30 mouse cellular contexts compared by ENCODE assay signal in genomic region chr13:24822663-24823343, GRCm38 (mm10). TPM values are rescaled to one million over a fixed set of nuclear protein-coding genes. Genes with fewer than 3 reads are reported as not detected.
DNase-seq lines count a peak whose midpoint lies in the region; ATAC-seq and TF ChIP-seq lines count a peak whose summit lies in the region.
"Had no signal": no experiment of that assay in that cellular context is flagged by ENCODE, and none has a peak within 500 bp of the region (broad histone marks: within the 10 kb centered on the region; RNA-seq: fewer than 3 reads in every experiment).

No protein-coding gene starts in this region.

- ATAC-seq in erythroid progenitor cell, adult 5-6 weeks (replicated peaks; ENCODE audit: low FRiP score, poor library complexity, severe bottlenecking), result no peak
- ATAC-seq: forebrain, embryonic 13.5 days; midbrain, embryonic 16.5 days had no signal

- peak overlapping the region; percentile 13 for H3K27ac ChIP-seq in brown adipose tissue, adult 24 weeks (replicated peaks; ENCODE audit: low read depth, low read length)
- peak overlapping the region; percentile 92 for H3K27ac ChIP-seq in layer of hippocampus, adult 2 months
- H3K27ac ChIP-seq: forebrain, embryonic 13.5 days; hindbrain, embryonic 10.5 days; hindbrain, embryonic 15.5 days; limb, embryonic 10.5 days; limb, embryonic 15.5 days; liver, embryonic 13.5 days; midbrain, embryonic 10.5 days; stomach, embryonic 15.5 days had no signal

- peaks cover 15% of the 10 kb centered on the region; the same call in 1 of the 2 replicates for H3K4me1 ChIP-seq in brown adipose tissue, adult 24 weeks (ENCODE audit: control insufficient read depth, insufficient read depth, insufficient read length, low read length)
- H3K4me1 ChIP-seq: forebrain, embryonic 13.5 days; hindbrain, embryonic 10.5 days; hindbrain, embryonic 15.5 days; limb, embryonic 10.5 days; limb, embryonic 15.5 days; liver, embryonic 13.5 days; stomach, embryonic 15.5 days had no signal

- no peak overlapping the region for H3K4me3 ChIP-seq in brown adipose tissue, adult 24 weeks (ENCODE audit: insufficient read depth, low read depth, low read length)
- no peak overlapping the region for H3K4me3 ChIP-seq in layer of hippocampus, adult 2 months
- H3K4me3 ChIP-seq: forebrain, embryonic 13.5 days; hindbrain, embryonic 10.5 days; hindbrain, embryonic 15.5 days; limb, embryonic 10.5 days; limb, embryonic 15.5 days; liver, embryonic 13.5 days; midbrain, embryonic 10.5 days; stomach, embryonic 15.5 days had no signal

- peak; percentile 65 for DNase-seq in layer of hippocampus, adult 11-12 months (ENCODE audit: low spot score)
- no peak for DNase-seq in layer of hippocampus, adult 9-10 months (ENCODE audit: low spot score)
- peak; percentile 71 to 74 for DNase-seq in layer of hippocampus, adult 2 months (ENCODE audit: low spot score in 2 of 2)
- peak; percentile 40 for DNase-seq in telencephalon, adult 2 months (ENCODE audit: low read depth, low spot score)
- DNase-seq in T-cell, adult 2 months (ENCODE audit: low spot score), result no peak
- DNase-seq: adrenal gland, postnatal 10 days; cerebellum, adult 8-10 months; cerebellum, postnatal 25 days; gastrocnemius, postnatal 25 days; heart, postnatal 14 days; kidney, adult 18-20 months; kidney, postnatal 36 days; liver, embryonic 13.5 days; lung, adult 18-20 months; right cerebral cortex, postnatal 25 days; thymus, adult 2 months; thymus, postnatal 36 days had no signal

- no peak for TF ChIP-seq CTCF in layer of hippocampus, adult 2 months (conservative IDR thresholded peaks at IDR 0.05)

RNA-seq across cellular contexts. Expression of gene Acot13, which starts 8.5 kb away (rescaled TPM):
- 452 and 487 TPM in 2 replicates for polyA plus RNA-seq in brown adipose tissue, adult 24 weeks (2012; ENCODE audit: insufficient read depth, insufficient read length, missing spikeins)
- 100 to 1,000 TPM; 103 TPM for total RNA-seq in layer of hippocampus, adult 2 months (2021)
- 18.0 and 24.1 TPM in 2 replicates for total RNA-seq in erythroid progenitor cell, adult 5-6 weeks (2015; ENCODE audit: low replicate concordance)
- 22.7 and 26.2 TPM in 2 replicates for total RNA-seq in erythroid progenitor cell, adult 5-6 weeks (2017; ENCODE audit: low replicate concordance)

RNA-seq across cellular contexts. Expression of gene Tdp2, which starts 8.7 kb away (rescaled TPM):
- 16.2 and 19.9 TPM in 2 replicates for polyA plus RNA-seq in brown adipose tissue, adult 24 weeks (2012; ENCODE audit: insufficient read depth, insufficient read length, missing spikeins)
- total RNA-seq in layer of hippocampus, adult 2 months (2021), result 10 to 100 TPM; 22.0 to 22.7 TPM
- total RNA-seq in erythroid progenitor cell, adult 5-6 weeks (2015; ENCODE audit: low replicate concordance), result 40.0 and 51.6 TPM in 2 replicates
- 22.4 and 54.9 TPM in 2 replicates for total RNA-seq in erythroid progenitor cell, adult 5-6 weeks (2017; ENCODE audit: low replicate concordance)

RNA-seq across cellular contexts. Expression of gene BC005537, which starts 21.3 kb away (rescaled TPM):
- polyA plus RNA-seq in brown adipose tissue, adult 24 weeks (2012; ENCODE audit: insufficient read depth, insufficient read length, missing spikeins), result 60.6 and 80.2 TPM in 2 replicates
- 100 to 1,000 TPM; 161 to 169 TPM for total RNA-seq in layer of hippocampus, adult 2 months (2021)
- total RNA-seq in erythroid progenitor cell, adult 5-6 weeks (2015; ENCODE audit: low replicate concordance), result 101 and 125 TPM in 2 replicates
- 68.5 and 78.0 TPM in 2 replicates for total RNA-seq in erythroid progenitor cell, adult 5-6 weeks (2017; ENCODE audit: low replicate concordance)

RNA-seq across cellular contexts. Expression of gene D130043K22Rik, which starts 22.1 kb away (rescaled TPM):
- polyA plus RNA-seq in brown adipose tissue, adult 24 weeks (2012; ENCODE audit: insufficient read depth, insufficient read length, missing spikeins), result not detected in 2 replicates
- total RNA-seq in layer of hippocampus, adult 2 months (2021), result 10 to 100 TPM; 27.0 to 27.6 TPM
- total RNA-seq in erythroid progenitor cell, adult 5-6 weeks (2015; ENCODE audit: low replicate concordance), result not detected in 2 replicates
- total RNA-seq in erythroid progenitor cell, adult 5-6 weeks (2017; ENCODE audit: low replicate concordance), result not detected in 2 replicates
- total RNA-seq: gastrocnemius, adult 18-20 months; gastrocnemius, postnatal 25 days; heart, postnatal 14 days; megakaryocyte progenitor cell, adult 5-6 weeks; neutrophil, adult 5-6 weeks had no signal

Comparison
In these comparisons a context has a peak if more than half of its experiments do, and no peak if none do; other contexts are left out.
1. DNase-seq: peak in layer of hippocampus, adult 11-12 months (single experiment), layer of hippocampus, adult 2 months (2 of 2) and telencephalon, adult 2 months (single experiment); none in layer of hippocampus, adult 9-10 months (single experiment) and T-cell, adult 2 months (single experiment).